Mouse (Mus musculus): ENCODE measurements around the gene Ptgdr2.

DNA sequence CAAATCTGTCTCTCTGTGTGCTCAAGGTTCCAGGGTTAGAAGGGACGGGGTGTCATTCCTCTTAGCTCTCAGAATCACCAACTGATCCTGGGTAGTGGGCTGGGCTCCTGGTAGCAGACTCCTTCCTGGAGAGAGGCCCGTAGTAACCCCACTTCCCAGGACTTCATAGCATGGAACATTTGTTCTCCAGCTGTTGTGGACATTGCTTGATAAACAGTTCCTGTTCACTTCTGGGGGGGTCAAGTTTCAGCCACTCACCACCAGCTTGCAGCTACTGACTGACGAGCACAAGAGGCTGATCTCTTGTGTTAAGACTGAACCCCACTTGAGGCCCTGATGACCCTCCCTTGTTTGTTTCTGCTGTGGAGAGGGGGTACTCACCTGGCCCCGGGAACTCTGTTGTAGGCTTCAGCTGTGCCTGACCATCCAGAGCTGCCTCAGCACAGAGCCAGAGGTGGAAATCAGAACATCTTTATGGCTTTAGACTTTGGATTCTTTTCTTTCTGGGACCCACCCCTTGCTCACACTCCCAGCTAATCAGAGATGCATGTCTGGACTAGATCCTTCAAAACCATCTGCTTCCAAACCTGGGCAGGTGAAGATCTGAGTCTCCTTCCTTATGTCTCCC lies 37.4 kb downstream of the Ptgdr2 start, which contains the start of gene Ms4a10:
- TF ChIP-seq CTCF (IDR thresholded peaks at IDR 0.05; ENCODE audit: control insufficient read depth, insufficient read depth, insufficient replicate concordance, low read depth, low read length) (no peak), POLR2A (IDR thresholded peaks at IDR 0.05; ENCODE audit: control insufficient read depth, low read depth, low read length) (no peak)
